Mouse (Mus musculus) adrenal gland, postnatal 14 days (tissue): Measurements from ENCODE around the gene D630039A03Rik. TPM values are rescaled to one million over a fixed set of nuclear protein-coding genes. Genes with fewer than 3 reads are reported as not detected.
A peak's percentile ranks its signal among the peaks of the same experiment; 100 is the strongest.
"Not testable (repeated sequence)": the region's sequence is repeated elsewhere in the genome, so short reads cannot be mapped to it uniquely, and the experiment has no call there.

Experiments used
- DNase-seq: peaks from one replicate; pipeline ENCODE4 v3.0.0; 2021; ENCODE audit warnings: mixed read lengths
- total RNA-seq: library from RNA; stranded (reverse); gene quantifications from 2 replicates; pipeline ENCODE4 v1.2.3, GENCODE M21; 2021

D630039A03Rik gene
- total RNA-seq, 1 experiment from 2014 or later, result 9.0 TPM

GRCm38 (mm10) chr4:57888978-57889377, 27.1 kb downstream of the D630039A03Rik start:
- not testable (repeated sequence) for DNase-seq

DNA sequence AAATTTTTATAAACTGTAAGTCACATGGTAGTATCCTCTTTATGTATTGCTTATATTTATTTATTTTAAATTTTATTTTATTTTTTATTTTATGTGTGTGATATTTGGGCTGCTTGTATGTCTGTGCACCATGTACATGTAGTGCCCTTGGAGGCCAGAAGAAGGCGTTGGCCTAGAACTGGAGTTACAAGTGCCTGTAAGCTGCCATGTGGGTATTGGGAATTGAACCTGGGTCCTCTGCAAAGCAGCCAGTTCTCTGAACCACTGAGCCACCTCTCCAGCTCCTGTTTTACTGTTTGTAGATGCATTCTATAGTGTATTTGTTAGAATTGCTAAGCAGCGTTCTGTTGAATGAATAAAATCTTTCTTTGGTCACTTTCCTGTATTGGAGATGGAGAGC, 27.9 kb downstream of the D630039A03Rik start:
- DNase-seq, result no peak

DNA sequence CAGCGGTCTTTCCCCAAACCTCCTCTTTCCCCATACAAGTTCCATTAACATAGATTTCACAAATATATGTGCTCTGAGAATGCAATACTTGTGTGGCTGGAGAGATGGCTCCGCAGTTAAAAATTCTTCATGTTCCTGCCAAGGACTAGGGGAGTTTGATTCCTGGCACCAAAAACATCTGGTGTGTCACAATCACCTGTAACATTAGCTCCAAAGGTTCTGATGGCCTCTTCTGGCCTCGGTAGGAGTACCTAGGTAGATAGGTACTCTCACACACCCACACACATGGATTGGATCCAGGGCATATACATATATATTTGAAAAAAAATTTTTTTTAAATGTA, 29.2 kb downstream of the D630039A03Rik start:
- no peak for DNase-seq

DNA sequence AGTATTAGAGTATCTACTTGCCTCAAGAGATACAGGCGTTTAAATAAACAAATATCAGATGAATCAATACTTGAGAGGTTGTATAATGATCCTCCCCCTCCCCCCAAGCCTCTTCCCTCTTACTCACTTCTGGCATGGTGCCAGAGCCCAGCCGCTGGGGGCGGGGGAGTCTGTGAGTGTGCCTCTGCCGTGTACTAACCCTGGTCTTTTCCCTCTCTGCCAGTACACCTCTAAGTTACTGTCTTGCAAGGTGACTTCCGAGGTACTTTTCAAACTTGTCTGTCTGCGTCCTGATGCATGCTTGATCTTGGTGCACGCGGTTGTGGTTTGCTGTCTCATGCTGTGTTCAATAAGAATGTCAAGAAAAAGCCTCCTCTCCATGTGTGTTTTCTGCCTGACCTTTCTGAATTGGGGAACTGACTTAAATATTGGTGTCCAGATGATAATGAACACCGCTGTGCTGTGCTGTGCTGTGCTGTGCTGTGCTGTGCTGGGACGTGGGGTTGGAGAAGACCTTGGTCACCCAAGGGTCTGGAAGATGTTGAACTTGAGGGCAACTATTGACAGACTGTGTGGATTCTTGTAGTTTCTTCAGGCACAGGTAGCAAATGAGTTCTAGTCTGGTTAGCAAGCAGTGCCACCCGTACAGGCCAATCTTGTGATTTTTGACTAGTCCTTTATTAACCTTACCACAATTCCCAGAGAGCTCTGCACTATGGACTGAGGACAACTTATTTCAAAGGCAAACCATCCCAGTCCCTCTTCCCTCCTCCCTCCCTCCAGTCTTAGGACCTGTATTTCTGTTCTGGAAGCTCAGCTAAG, 29.8 kb downstream of the D630039A03Rik start:
- DNase-seq, result peak; percentile 88

GRCm38 (mm10) chr4:57885186-57885585, 30.9 kb downstream of the D630039A03Rik start:
- DNase-seq, result no peak

DNA sequence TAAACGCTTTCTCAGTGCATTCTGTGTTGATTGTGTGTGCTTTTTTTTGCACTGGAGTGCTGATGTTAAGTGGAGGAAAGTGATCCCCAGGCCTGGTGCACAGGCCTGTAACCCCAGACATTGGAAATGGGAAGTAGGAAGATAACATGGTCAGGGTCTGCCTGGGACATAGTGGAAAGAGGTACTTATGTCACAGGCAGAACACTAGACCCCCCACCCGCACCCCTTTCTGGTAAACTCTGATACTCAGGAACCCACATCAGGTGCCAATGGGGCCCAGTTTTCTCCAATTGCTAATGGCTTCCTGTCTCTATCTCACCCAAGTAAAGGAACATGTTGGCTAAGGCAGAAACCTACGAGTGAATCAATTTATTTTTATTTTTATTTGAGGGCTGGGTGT, 31.6 kb downstream of the D630039A03Rik start:
- no peak for DNase-seq

DNA sequence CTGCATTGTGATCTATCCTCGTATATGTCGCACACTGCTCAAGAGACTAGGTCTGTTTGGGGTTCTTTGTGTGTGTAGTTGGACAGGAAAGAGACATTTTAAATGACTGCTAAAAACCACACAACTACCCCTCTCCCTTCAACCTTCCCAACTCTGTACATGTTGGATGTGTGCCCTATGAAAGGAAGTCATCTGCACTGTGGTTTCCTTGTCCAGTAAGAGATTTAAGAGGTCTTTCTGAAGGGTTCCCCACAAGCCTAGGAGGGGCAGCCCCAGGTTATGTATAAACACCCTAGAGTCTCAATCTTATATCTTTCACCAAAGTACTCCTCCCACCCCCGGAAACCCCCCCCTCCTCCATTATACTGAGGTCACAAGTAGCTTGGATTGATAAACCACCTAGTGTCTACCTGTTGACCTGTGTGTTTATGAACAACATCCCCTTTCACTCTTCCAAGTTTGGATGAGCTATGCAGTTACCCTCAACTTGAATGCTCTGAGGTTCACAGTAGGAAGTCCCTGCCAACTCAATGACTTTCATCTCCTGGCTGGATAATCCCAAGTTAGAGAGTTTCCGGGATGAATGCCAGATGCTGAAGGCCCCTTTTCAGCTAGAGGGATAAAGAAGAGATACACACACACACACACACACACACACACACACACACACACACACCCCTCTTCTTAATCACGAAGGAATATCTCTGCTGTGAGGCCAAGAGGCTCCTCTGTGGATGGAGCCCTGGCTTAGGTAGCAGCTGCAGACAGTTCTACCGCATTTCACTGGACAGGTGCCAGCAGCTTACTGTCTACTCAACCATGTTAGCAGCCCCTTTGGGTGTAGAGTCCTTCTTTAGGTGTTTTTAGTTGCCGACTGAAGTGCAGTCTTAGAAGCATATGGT, 32.3 kb downstream of the D630039A03Rik start:
- peak; percentile 65 for DNase-seq

- peak; percentile 87 for DNase-seq
Observed at GRCm38 (mm10) chr4:57879804-57880357, 36.2 kb downstream of the D630039A03Rik start.

DNA sequence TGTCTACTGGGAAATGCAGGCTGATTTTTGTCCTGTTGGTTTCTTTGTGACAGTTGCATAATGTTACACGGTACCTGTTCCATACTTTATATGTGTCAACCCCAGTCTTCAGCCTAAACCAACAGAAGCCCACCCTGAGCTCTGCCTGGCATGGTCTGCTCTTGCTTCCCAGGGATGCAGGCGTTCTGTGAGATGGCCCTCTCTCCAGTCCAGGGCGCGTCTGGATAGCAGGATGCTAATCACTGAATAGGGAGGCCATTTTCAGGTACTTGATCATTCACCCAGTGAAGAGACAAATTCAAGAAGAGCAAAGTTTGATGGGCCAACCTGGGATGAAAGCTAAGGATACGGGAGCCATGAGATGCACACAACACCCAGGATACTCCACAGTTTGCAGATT, 37.0 kb downstream of the D630039A03Rik start:
- DNase-seq, result no peak

DNA sequence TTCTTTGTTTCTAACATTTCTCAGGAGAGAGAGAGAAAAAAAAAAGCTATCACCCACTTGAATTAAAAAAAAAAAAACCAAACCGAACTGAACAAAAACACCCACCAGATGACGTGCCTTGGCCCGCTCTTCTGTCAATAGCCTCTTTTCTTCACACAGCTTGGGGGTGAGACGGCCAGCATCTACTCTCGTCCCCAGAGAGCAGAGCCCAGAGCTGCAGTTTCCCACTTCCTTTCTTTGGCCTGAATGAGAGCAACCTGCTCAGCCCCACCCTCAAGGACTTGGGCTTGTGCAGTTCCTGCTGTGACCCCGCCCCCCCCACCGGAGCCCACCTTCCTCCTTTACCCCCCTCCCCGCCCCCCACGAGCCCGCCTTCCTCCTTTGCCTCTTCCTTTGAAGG, 48.6 kb downstream of the D630039A03Rik start:
- no peak for DNase-seq

GRCm38 (mm10) chr4:57866990-57867389, 49.1 kb downstream of the D630039A03Rik start:
- DNase-seq, result no peak

DNA sequence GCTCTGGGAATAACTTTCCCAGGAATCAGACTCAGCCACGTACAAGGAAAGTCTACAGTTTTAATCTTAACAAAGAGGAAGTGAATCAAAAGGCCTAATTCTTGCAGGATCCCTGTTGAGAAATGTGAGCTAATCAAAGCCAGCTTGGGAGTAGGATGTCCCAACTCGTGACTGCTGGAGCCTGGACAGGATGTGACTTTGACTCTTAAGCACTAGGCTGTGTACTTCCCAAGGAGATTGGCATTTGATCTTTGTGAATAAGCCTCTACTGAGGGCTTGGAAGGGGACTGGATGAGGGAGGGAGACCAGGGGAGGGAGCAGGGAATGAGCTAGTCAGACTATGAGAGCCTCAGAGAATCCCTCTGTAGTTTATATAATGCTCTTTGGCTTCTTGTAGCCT, 50.0 kb downstream of the D630039A03Rik start:
- peak; percentile 48 for DNase-seq

DNA sequence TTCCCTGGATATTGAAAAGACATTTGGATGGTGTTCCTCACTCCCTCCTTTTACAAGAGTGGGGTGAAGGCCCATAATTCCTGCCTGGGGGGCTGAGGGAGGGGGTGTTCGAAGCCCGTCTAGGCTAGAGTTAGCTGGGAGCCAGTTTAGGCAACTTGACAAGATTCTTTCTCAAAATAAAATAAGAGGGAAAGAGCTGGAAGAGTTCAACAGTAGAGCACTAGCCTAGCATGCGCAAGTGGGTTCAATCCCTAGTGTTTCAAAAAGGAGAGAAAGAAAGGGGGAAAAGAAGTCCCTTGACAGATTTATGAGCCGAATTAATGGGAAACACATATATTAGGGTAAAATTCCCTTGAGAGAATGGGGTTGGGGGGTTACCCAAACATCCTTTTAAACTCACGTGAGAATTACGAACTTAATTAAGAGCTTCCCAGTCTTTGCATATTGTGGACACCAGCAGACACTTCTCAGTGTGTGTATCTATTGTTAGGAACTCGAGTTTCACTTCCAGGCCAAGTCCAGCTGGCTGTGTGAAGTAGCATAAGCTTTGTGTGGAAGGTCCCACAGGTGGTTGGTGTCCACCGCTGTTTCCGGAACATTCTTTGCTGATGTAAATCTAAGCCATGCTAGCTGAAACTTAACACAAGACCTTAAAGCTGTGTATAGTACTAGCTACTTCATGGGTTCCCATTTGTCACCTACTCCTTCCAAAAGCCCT, 53.7 kb downstream of the D630039A03Rik start:
- DNase-seq, result no peak

GRCm38 (mm10) chr4:57861856-57862255, 54.2 kb downstream of the D630039A03Rik start:
- no peak for DNase-seq

DNA sequence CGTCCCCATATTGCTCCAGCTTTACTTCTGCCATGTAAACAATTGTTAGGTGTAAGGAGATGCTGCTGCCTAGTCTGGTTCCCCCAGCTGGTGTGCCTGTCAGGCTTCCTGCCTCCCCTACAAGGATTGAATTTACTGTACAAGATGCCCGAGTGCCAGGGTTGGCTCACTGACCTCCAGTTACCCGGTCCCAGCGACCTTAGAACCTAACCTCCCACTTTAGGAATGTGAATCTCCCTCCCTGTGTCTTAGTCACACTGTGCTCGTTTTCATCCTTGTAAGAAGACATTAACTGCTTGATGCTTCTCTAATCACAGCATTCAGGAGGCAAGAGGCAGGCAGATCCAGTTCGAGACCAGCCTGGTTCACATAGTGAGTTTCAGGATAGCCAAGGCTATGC, 54.9 kb downstream of the D630039A03Rik start:
- no peak for DNase-seq

DNA sequence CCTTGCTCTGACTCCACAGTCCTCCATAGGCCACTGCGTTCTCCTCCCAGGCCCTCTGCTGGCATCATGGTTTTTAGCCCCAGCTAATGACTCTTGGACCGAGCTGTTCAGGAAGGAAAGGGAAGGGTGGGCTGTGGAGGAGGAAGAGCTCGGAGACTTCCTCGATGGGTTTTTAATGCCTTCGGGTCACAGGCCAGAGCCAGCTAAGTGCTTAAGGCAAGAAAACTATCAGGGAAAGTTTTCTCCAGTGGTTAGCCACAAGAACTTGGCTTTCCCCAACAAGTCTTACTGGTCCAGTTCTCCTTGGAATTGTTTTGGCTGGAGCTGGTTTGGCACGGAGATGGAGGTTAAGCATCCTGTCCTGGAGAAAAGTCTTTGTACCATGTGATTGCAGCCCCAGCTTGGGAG, 55.9 kb downstream of the D630039A03Rik start:
- DNase-seq, result no peak

Other genes starting within 250 kb of the D630039A03Rik start
- gene Akap2, start 198.6 kb downstream of the D630039A03Rik start, total RNA-seq, result 129 and 137 TPM in 2 replicates
- 239 and 245 TPM in 2 replicates for gene Txn1, start 40.1 kb upstream of the D630039A03Rik start, total RNA-seq
- not detected in 2 replicates for gene Txndc8, start 92.8 kb upstream of the D630039A03Rik start, total RNA-seq